Mouse (Mus musculus): ENCODE results near the gene Hist1h2an.

- no peak for TF ChIP-seq GATA1 (IDR thresholded peaks at IDR 0.05; ENCODE audit: borderline replicate concordance, low read length)
- TF ChIP-seq FLI1 (IDR thresholded peaks at IDR 0.05; ENCODE audit: low read length) = no peak
These were observed 5.9 kb downstream of the Hist1h2an start for GRCm38 (mm10) chr13:21781021-21781555.
